Mouse (Mus musculus) liver, embryonic 14.5 days (tissue): Measurements from ENCODE around the gene Gm9958. TPM values are rescaled to one million over a fixed set of nuclear protein-coding genes. Genes with fewer than 3 reads are reported as not detected.

Experiments used
- ATAC-seq: fragments of 200-750 bp; cut with Nextera tagmentation; 2 replicates; pipeline ENCODE4 v1.8.0; 2017; ENCODE audit warnings: moderate number of reproducible peaks, mild to moderate bottlenecking, moderate library complexity; ENCODE audit not compliant: insufficient read depth
- DNase-seq, 3 experiments: peaks; one replicate each; pipeline ENCODE4 v3.0.0-alpha.2; 2012 to 2013; ENCODE audit warnings: low read depth in 3 of 3, low spot score in 3 of 3
- H3K27ac ChIP-seq: fragments of 300-500 bp; sonication (generic); 2 replicates; pipeline ENCODE4 v1.5.1; 2014; ENCODE audit warnings: moderate library complexity, mild to moderate bottlenecking, control low read depth, inconsistent platforms
- H3K27me3 ChIP-seq: fragments of 300-500 bp; sonication (generic); 2 replicates; pipeline ENCODE4 v1.6.1; 2014; ENCODE audit warnings: mild to moderate bottlenecking, low read length, moderate library complexity; ENCODE audit not compliant: control insufficient read depth, insufficient read depth
- H3K36me3 ChIP-seq: fragments of 300-500 bp; sonication (generic); replicated peaks from 2 replicates; pipeline ENCODE4 v1.6.1; 2014; ENCODE audit warnings: low read depth; ENCODE audit not compliant: control insufficient read depth, insufficient read depth
- H3K4me1 ChIP-seq, 2 experiments: fragments of 200-500 bp in 1 of 2; fragments of 300-500 bp in 1 of 2; sonication (generic) in 1 of 2; replicated peaks; 2 replicates each; pipeline ENCODE4 v1.6.1; 2012 to 2014; ENCODE audit warnings: antibody characterized with exemption in 1 of 2, inconsistent platforms in 1 of 2, low read length in 1 of 2; ENCODE audit not compliant: control insufficient read depth in 2 of 2, insufficient read depth in 2 of 2
- H3K4me2 ChIP-seq: fragments of 300-500 bp; sonication (generic); 2 replicates; pipeline ENCODE4 v1.6.1; 2014; ENCODE audit warnings: low read depth, mild to moderate bottlenecking, control low read depth, moderate library complexity
- H3K4me3 ChIP-seq, 2 experiments: fragments of 200-500 bp in 1 of 2; fragments of 300-500 bp in 1 of 2; sonication (generic) in 1 of 2; 2 replicates each; pipeline ENCODE4 v1.5.1; 2012 to 2014; ENCODE audit warnings: low read depth in 2 of 2, low read length in 2 of 2, mild to moderate bottlenecking in 2 of 2, control low read depth in 1 of 2, inconsistent platforms in 1 of 2, moderate library complexity in 1 of 2; ENCODE audit not compliant: insufficient read depth in 1 of 2
- H3K9ac ChIP-seq: fragments of 300-500 bp; sonication (generic); replicated peaks from 2 replicates; pipeline ENCODE4 v1.6.1; 2014; ENCODE audit warnings: mild to moderate bottlenecking, control low read depth, moderate library complexity
- H3K9me3 ChIP-seq: fragments of 300-500 bp; sonication (generic); 2 replicates; pipeline ENCODE4 v1.6.1; 2016; ENCODE audit warnings: low read length, mixed read lengths; ENCODE audit not compliant: control insufficient read depth
- CTCF ChIP-seq: IDR thresholded peaks from 2 replicates; pipeline ENCODE4 v1.5.1; 2016; ENCODE audit warnings: antibody characterized with exemption, low read depth, control low read depth
- EP300 ChIP-seq: IDR thresholded peaks from 2 replicates; pipeline ENCODE4 v1.6.1; 2016; ENCODE audit warnings: antibody characterized with exemption, low read depth
- WGBS: fragments of 180-500 bp; shearing (Covaris S2); extraction: QIAGEN DNeasy Blood & Tissue Kit; methylation state at CpG from one replicate; pipeline ENCODE4 v1.1.7; 2014; ENCODE audit not compliant: insufficient replicate concordance; 5-methylcytosine and 5-hydroxymethylcytosine counted together
- polyA plus RNA-seq, 2 experiments: library from polyadenylated mRNA; depleted of rRNA in 1 of 2; stranded (reverse) in 1 of 2; unstranded in 1 of 2; fragments of >200 nt; fragmentation: Nextera tagmentation in 1 of 2; extraction: Ambion mirVana in 1 of 2; gene quantifications; 2 replicates each; pipeline versions ENCODE4 v1.2.1 to v1.2.3; 2012 to 2014

Gene Gm9958
- polyA plus RNA-seq, 2 experiments, result 1.2 to 1.7 TPM

- no peak for ATAC-seq
- Histone ChIP-seq H3K36me3 (no peaks in the 10 kb centered on the region), H3K4me3 (no peak overlapping the region), H3K4me1 (no peaks in the 10 kb centered on the region; a peak in 1 of 4 replicates), H3K9ac (no peak overlapping the region), H3K4me2 (no peak overlapping the region), H3K9me3 (no peaks in the 10 kb centered on the region), H3K27me3 (no peaks in the 10 kb centered on the region), H3K27ac (no peak overlapping the region)
- DNase-seq, result no peak
- no peak for TF ChIP-seq CTCF
- no peak for TF ChIP-seq EP300
- WGBS, result 32% methylated on average over 4 of the region's 4 CpGs
These were observed 27.3 kb downstream of the Gm9958 start for GRCm38 (mm10) chr5:90394322-90394721.

DNA sequence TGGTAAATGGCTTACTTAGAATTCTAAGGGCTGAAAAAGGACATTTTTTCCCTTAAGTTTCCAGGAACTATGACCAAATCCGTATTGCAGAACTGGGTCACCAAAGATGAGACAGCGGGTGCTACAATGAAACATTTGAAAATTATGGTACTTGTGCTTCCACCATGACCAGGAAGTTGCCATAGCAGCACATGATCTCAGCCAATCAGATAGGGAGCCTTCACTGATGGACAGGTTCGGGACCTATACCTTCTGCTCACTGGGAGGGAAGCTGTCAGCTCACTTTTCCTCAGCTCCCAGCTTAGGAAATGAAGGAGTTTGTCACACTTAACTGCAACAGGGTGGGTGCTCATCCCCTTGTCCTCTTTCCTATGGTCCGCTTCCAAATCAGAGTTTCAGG, 29.8 kb downstream of the Gm9958 start:
- Histone ChIP-seq H3K4me3 (no peak overlapping the region), H3K4me2 (no peak overlapping the region), H3K9ac (no peak overlapping the region), H3K4me1 (no peaks in the 10 kb centered on the region; a peak in 1 of 4 replicates), H3K27me3 (no peaks in the 10 kb centered on the region), H3K27ac (no peak overlapping the region), H3K9me3 (no peaks in the 10 kb centered on the region), H3K36me3 (no peaks in the 10 kb centered on the region)
- ATAC-seq, result no peak
- DNase-seq, result no peak
- TF ChIP-seq CTCF, result no peak
- no peak for TF ChIP-seq EP300
- WGBS, result 71% methylated on average over 4 of the region's 4 CpGs

- ATAC-seq, result no peak
These were observed 38.2 kb downstream of the Gm9958 start for GRCm38 (mm10) chr5:90405210-90405609.

DNA sequence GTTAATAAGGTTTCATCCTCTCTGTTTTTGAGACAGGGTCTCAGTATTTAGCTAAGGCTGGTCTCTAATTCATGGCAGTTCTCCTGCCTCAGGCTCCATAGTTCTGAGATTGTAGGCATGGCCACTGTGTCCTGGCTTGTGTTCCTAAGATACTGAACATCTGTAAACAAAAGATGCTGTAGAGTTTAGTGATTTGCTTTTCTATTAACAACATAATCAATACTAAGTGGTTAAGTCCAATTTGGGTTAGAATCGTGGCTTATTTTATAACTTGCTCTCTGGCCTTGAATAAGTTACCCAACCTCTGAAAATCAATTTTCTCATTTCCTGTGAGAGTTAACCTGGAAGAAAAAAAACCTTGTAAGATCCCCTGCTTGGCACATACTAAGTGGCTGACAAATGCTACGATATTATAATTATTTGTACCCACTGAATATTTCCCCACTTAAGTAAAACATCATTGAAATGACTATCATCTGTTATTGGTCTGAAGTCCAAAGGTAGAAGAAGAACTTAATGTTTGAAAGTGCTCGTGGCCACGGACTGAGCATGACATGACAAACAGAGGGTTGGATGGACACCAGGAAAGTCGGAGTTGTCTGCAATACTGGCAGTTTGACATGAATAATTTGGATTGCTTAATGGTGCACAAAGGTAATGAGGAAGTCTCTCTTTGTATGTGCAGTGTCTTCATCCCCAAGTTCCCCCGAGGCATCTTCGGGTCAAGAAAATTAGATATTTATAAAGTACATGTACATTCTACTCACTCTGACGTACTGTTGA, 47.3 kb downstream of the Gm9958 start:
- Histone ChIP-seq H3K9ac (no peak overlapping the region), H3K4me1 (no peaks in the 10 kb centered on the region; a peak in 2 of 4 replicates), H3K4me3 (no peak overlapping the region), H3K36me3 (no peaks in the 10 kb centered on the region), H3K4me2 (no peak overlapping the region; the same call in 1 of the 2 replicates), H3K9me3 (no peaks in the 10 kb centered on the region), H3K27ac (no peak overlapping the region), H3K27me3 (no peaks in the 10 kb centered on the region)
- DNase-seq (no peak), ATAC-seq (no peak)
- 27% methylated on average over 8 of the region's 8 CpGs for WGBS
- TF ChIP-seq CTCF (no peak), EP300 (no peak)

More at GRCm38 (mm10) chr5:90405210-90405609, 38.2 kb downstream of the Gm9958 start:
- H3K4me3 ChIP-seq, result no peak overlapping the region
- H3K27ac ChIP-seq, result no peak overlapping the region
- H3K36me3 ChIP-seq, result no peaks in the 10 kb centered on the region
- no peaks in the 10 kb centered on the region for H3K27me3 ChIP-seq
- H3K4me1 ChIP-seq, result no peaks in the 10 kb centered on the region
- H3K9me3 ChIP-seq, result no peaks in the 10 kb centered on the region
- no peak overlapping the region for H3K4me2 ChIP-seq
- TF ChIP-seq EP300 (no peak), CTCF (peak; percentile 43; the same call in 1 of the 2 replicates)
- H3K9ac ChIP-seq, result no peak overlapping the region
- no peak for DNase-seq
- 73% methylated on average over 4 of the region's 4 CpGs for WGBS

- no peak overlapping the region for H3K27ac ChIP-seq
- 13% methylated on average over 6 of the region's 6 CpGs for WGBS
- no peak overlapping the region for H3K9ac ChIP-seq
- no peak overlapping the region for H3K4me3 ChIP-seq
- H3K9me3 ChIP-seq, result no peaks in the 10 kb centered on the region
- no peak for DNase-seq
- TF ChIP-seq EP300 (no peak), CTCF (no peak)
- no peaks in the 10 kb centered on the region for H3K36me3 ChIP-seq
- no peaks in the 10 kb centered on the region; a peak in 2 of 4 replicates for H3K4me1 ChIP-seq
- H3K27me3 ChIP-seq, result no peaks in the 10 kb centered on the region
- ATAC-seq, result no peak
- no peak overlapping the region; the same call in 1 of the 2 replicates for H3K4me2 ChIP-seq
These were observed 47.9 kb downstream of the Gm9958 start for GRCm38 (mm10) chr5:90414925-90415295.

Other genes with a start within 250 kb of the Gm9958 start
- gene Cox18, start 143.2 kb upstream of the Gm9958 start, polyA plus RNA-seq (2012; rRNA removed), result 6.9 and 7.0 TPM in 2 replicates
- gene Cox18, start 143.2 kb upstream of the Gm9958 start, polyA plus RNA-seq (2014; fragmentation: Nextera tagmentation; extraction: Ambion mirVana), result 11.9 TPM in 2 replicates
- 12.5 and 14.4 TPM in 2 replicates for gene Ankrd17, start 627 bp upstream of the Gm9958 start, polyA plus RNA-seq (2012; rRNA removed)
- gene Ankrd17, start 627 bp upstream of the Gm9958 start, polyA plus RNA-seq (2014; fragmentation: Nextera tagmentation; extraction: Ambion mirVana), result 10.8 and 11.3 TPM in 2 replicates
- 9,059 and 10,825 TPM in 2 replicates for gene Alb, start 93.7 kb downstream of the Gm9958 start, polyA plus RNA-seq (2012; rRNA removed)
- gene Alb, start 93.7 kb downstream of the Gm9958 start, polyA plus RNA-seq (2014; fragmentation: Nextera tagmentation; extraction: Ambion mirVana), result 3,181 and 3,484 TPM in 2 replicates
- gene Afp, start 123.5 kb downstream of the Gm9958 start, polyA plus RNA-seq (2012; rRNA removed), result 4,562 and 11,484 TPM in 2 replicates
- gene Afp, start 123.5 kb downstream of the Gm9958 start, polyA plus RNA-seq (2014; fragmentation: Nextera tagmentation; extraction: Ambion mirVana), result 8,021 and 8,530 TPM in 2 replicates
- gene Afm, start 151.7 kb downstream of the Gm9958 start, polyA plus RNA-seq (2012; rRNA removed), result 8.9 and 11.1 TPM in 2 replicates
- gene Afm, start 151.7 kb downstream of the Gm9958 start, polyA plus RNA-seq (2014; fragmentation: Nextera tagmentation; extraction: Ambion mirVana), result 16.8 and 19.0 TPM in 2 replicates
- gene 5830473C10Rik, start 193.9 kb downstream of the Gm9958 start, polyA plus RNA-seq (2012; rRNA removed), result 0.79 and 0.85 TPM in 2 replicates
- 0.53 and 0.72 TPM in 2 replicates for gene 5830473C10Rik, start 193.9 kb downstream of the Gm9958 start, polyA plus RNA-seq (2014; fragmentation: Nextera tagmentation; extraction: Ambion mirVana)